Mouse (Mus musculus) left cerebral cortex, postnatal 25 days (tissue): Measurements from ENCODE around the gene Cd320. TPM values are rescaled to one million over a fixed set of nuclear protein-coding genes. Genes with fewer than 3 reads are reported as not detected.
"Not testable (repeated sequence)": the region's sequence is repeated elsewhere in the genome, so short reads cannot be mapped to it uniquely, and the experiment has no call there.

Experiments used
- DNase-seq, 2 experiments: peaks; one replicate each; pipeline ENCODE4 v3.0.0; 2022; ENCODE audit warnings: low spot score in 2 of 2, mixed read lengths in 1 of 2
- intact Hi-C: fragments of 180-260 bp; cut with DNase I; formaldehyde crosslinking; loops from one replicate; pipeline ENCODE4 v1.15.1; 2025
- total RNA-seq, 2 experiments: library from RNA; stranded (reverse); gene quantifications; 2 replicates each; pipeline ENCODE4 v1.2.3; 2021

Cd320 gene
- total RNA-seq, 2 experiments from 2014 or later: 28.1 to 28.3 TPM

DNA sequence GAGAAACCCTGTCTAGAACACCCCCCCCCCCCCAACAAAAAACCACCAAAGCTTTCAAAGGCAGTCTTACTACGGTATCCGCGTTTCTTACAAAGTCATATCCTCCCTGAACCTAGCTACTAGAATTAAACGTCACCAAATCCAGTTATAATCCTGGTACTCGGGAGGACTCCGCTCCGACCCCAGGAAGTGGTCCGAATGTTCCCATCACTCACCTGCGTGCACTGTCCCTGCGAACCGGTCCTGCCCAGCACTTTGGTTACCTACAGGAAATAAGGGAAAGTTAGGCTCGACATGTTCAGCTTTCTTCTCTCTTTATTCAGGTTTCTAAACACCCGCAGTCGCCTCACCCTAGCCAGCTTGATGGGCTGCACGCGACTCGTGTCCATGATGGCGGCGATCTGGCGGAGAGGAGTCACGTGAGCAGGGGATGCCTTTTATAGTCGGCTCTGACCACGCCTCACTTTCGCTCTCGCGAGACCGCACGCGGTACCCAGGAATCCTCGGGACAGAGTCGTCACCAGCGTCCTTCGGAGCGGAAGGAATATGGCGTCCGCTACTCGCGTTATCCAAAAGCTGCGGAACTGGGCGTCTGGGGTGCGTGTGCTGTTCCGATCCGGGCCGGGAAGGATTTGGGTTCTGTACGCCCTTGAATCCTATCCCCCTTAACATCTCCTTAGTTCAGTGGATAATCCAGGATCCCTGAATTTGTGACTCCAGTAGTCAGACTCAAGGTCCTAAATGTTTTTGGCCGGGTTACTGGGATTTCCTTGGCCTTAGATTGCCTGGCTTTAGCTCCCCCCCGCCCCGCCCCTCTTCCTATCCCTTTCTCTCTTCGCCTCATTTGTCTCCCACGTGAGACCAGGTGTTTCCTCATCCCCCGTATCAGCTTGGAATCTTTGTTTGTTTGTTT lies 18.6 kb upstream of the Cd320 start, which contains the start of the genes Rps28 and Ndufa7:
TSS of gene Rps28 (minus strand) at position 479 of the 913 bp plus-strand sequence.
TSS of gene Ndufa7 (plus strand) at position 489 of the 913 bp plus-strand sequence.
- intact Hi-C loops: no loop called here
- DNase-seq: peak; percentile 99

DNA sequence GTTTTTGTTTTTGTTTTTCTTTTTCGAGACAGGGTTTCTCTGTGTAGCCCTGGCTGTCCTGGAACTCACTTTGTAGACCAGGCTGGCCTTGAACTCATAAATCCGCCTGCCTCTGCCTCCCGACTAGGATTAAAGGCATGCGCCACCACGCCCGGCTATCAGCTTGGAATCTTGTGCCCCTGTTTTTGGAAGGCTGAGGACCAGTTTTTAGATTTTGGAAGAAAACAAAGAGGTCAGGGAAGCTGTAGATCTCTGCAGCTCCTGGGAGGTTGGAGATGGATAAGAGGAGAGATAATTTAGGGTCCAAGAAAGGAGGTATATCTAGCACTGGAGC lies 17.9 kb upstream of the Cd320 start:
- intact Hi-C loops, DNase-seq: not testable (repeated sequence)

DNA sequence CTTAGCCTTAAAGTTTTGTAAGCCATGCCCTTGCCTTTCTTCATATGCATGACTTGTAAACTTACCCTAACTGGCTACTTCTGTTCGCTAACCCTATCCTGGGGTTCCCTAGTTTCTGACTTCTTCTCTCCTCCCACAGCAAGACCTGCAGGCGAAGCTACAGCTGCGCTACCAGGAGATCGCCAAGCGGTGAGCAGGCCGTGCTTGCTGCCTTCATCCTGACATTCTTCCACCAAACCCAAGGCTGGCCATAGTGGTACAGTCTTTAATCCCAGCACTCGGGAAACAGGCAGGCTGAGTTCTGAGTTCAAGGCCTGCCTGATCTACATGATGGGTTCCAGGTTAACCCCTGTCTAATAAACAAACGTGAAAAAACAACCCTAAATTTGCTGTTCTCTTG lies 17.4 kb upstream of the Cd320 start:
- intact Hi-C loops: no loop called here
- no peak for DNase-seq

DNA sequence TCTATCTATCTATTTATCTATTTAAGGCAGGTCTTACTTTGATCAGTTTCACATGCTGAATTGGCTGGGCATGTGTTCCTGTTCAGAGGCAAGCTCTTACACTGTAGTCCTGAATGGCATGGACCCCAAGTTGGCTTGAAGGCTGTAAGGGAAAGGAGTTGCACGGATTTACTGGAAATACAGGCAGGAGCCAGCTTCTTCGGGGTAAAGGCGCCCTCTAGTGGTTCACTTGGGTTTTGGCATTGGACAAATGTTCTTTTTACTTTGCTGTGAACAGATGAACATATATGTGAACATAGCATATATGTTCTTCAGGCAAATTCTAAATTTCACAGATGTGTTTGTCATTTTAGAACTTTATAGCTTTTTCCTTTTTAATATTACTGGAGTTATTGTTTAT lies 16.0 kb upstream of the Cd320 start:
- intact Hi-C loops: no loop called here
- DNase-seq: peak; percentile 71 to 81

DNA sequence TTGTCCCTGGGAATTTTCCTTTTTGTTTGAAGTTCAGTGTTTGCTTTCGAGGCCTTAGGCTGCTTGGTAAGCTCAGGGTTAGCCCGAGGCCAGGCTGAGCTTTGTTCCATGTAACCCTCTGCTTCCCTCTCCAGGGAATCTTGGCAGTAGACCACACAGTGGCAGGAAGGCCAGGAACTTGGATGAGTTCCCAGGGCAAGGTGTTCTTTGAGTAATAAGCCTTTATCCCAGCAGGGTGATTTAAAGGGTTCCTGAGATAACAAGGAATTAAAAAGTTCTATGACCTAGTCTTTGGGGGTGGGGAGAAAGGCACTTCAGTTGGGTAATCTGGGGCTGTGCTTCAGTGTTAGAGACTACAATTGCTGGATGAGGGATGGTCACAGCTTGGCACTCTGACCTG lies 14.0 kb upstream of the Cd320 start:
- intact Hi-C loops: no loop called here
- DNase-seq: no peak

DNA sequence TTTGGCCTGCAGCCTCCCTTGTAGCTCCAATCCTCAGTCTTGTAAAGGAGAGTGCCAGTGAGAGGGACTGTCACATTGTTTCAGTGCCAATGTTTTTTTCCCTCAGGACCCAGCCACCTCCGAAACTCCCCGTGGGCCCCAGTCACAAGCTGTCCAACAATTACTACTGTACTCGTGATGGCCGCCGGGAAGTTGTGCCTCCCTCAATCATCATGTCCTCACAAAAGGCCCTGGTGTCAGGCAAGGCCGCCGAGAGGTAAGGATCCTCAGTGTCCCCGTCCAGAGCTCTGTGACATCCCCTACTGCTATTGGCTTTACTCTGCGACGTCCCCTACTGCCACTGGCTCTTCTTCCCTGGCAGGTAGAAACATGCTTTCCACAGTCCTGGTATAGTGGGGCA lies 13.3 kb upstream of the Cd320 start:
- intact Hi-C loops: no loop called here

DNA sequence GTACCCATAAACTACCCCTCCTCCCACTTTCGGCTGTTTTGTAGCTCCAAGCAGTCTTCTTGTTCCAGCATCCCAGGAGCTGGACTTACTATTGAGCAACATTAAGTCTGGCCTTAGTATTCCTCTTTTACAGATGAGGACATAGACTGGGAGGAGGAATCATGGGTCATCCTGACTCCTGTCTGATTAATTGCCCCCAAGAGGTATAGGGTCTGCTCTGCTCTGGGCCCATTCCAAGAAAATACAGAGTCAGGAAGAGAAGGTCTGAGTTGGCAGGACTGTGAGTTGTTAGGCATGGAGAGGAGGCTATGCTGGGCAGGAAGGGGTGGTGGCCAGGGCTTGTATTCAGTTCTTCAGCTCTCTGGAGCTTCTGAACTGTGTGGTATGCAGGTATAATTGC lies 1.3 kb downstream of the Cd320 start:
- no peak for DNase-seq
- intact Hi-C loops: no loop called here

More for the DNA sequence above, 13.3 kb upstream of the Cd320 start:
- DNase-seq: no peak

DNA sequence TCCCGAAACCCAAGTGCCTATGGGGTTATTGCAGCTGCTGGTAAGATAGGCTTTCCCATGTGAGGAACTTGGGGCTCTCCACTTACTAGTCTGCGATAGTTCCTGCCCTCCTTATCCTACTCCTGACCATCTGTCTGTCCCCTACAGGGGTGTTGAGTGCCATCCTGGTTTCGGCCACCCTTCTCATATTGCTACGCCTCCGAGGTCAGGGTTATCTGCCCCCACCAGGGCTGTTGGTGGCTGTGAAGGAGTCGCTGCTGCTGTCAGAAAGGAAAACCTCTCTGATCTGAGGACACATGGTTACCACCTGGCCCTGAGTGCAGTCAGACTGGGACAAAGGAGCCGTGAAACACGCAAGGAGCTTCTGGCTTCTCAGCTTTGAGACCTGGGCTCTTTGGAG lies 5.2 kb downstream of the Cd320 start:
- intact Hi-C loops: no loop called here
- DNase-seq: no peak

DNA sequence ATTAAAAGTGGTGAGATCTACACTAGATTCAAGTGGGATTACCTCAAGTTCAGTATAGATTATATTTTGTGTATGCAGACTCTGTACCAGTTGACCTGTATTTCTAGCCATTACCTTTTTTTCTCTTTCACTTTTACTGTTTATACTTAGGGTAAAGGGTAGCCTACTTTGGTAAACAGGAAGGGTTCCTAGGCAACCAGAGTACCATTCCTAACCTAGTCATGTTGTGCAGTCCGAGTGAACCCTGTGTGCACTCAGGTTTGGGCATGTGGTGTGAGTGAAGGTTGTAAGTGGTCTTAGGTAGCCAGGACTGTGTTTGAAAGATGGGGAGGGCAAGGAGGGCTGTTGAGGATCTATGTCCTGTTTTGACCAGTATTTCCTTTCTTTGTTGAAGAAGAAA lies 8.4 kb downstream of the Cd320 start:
- DNase-seq: no peak
- intact Hi-C loops: no loop called here

DNA sequence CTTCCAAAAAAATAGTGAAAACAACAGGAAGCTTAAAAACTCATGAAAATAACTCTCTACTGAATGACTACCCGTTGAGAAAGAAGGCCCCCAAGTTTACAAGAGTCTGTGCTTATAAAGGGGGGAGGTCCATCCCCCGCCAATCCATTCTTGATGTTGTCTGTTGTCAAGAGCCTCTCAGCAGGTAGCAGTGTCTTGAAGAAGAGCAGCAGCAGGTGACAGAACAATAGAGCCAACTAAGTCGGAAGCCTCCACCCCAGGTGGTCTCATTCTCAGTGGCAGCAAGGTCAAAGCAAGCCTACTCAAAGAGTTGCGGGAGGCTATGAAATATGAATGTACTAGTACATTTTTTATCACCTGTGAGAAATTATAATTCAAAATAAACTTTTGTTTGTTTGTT lies 14.9 kb downstream of the Cd320 start:
- intact Hi-C loops: no loop called here
- no peak for DNase-seq

DNA sequence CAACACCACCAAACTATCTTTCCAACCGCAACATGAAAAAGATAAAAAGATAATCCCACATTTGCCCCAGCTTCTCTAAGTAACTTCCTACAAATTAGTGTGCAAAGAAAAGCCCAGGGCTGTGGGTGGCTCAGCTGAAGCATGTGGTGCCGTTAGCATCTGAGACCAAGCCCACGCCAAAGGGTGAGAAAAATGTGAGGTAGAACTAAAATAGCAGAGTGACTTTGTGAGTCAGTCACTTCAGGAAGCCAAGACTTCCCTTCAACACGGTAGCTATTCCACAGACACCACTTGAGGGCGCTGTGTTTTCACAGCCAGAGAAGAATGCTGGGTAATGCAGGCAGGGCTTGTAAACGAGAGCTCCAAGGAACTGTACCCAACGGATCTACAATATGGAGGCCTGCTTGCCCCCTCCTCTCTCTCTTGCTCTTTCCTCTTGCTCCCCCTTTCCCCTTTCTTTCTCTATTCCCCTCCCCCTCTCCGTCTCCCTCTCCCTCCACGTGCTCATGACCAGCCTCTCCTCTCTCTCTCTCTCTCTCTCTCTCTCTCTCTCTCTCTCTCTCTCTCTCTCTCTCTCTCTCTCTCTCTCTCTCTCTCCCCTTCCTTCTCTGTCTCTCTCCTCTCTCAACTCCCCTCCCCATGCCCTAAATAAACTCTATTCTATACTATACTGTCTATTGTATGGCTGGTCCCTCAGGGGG lies 22.6 kb downstream of the Cd320 start:
- intact Hi-C loops: no loop called here
- peak; percentile 83 to 98 for DNase-seq

DNA sequence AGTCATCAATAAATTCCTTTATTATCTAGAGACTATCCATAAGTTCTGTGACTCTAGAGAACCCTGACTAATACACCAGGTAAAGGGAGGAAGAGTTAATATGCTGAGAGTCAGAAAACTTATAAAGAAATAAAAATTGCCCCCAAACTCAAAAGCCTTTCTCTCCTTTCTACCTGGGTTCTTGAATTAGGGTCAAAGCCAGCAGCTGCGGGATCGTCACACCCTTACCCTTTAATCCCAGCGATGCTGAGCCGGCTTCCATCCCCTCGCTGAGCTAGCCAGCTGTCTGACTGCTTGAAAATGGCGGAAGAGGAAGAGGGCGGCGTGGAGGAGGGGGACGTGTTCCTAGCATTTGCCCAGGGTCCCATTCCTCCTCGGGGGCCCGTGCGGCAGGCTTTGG lies 30.6 kb downstream of the Cd320 start, which contains the start of gene Gm7029:
TSS of gene Gm7029 (plus strand) at position 301 of the 400 bp plus-strand sequence.
- DNase-seq, intact Hi-C loops: not testable (repeated sequence)

DNA sequence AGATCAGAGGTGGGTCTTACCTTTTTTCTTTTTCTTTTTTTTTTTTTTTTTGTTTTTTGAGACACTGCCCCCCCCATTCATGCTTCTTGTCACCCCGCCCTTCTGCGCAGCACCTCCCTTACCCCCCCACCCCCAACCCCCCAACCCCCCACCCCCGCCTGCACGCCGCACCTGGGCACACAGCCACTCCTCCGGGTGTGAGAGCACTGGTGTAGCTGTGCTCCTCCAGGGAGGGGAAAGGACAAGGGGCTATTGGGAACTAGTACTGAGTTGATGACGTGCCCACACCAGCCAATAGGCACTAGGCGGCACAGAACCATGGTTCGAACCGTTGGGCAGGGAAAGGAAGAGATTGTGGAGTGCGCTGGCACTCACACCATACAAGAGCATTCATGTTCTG lies 31.5 kb downstream of the Cd320 start:
- intact Hi-C loops: no loop called here

DNA sequence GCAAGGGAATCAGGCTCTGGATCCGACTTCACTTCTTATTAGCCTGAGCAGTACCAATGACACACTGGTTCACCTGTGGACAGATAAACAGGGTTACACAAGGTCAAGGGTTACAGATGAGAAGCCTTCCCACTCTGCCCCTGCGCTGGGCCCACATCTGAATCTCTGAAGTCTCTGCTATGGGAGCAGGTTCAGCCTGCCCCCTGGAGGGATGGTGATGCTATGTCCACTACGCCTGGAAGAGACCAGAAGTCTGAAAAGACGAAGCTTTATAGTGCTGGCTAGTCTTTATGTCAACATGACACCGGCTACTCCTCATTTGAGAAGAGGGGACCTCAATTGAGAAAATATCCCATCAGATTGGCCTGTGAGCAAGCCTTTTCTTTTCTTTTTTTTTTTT lies 32.9 kb downstream of the Cd320 start:
- intact Hi-C loops, DNase-seq: not testable (repeated sequence)

More for the DNA sequence above, 31.5 kb downstream of the Cd320 start:
- no peak for DNase-seq

DNA sequence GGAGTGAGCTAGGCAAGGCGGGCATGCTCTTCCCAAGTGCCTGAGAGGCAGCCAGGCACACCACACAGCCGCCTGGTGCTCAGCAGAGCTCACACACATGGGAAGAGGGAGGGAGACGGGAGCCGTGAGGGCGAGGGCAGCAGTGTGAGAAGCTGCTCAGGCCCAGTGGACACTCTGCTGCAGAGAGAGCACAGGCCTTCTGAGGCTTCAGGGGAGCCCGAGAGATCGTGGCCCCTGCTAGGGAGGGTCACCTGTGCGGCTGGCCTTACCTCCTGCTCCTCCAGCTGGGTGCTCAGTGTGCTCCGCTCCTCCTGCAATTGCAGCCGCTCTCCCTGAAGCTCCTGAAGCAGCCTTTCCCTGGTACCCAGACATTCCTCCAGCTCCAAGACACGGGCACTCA lies 41.4 kb downstream of the Cd320 start:
- DNase-seq, intact Hi-C loops: not testable (repeated sequence)

DNA sequence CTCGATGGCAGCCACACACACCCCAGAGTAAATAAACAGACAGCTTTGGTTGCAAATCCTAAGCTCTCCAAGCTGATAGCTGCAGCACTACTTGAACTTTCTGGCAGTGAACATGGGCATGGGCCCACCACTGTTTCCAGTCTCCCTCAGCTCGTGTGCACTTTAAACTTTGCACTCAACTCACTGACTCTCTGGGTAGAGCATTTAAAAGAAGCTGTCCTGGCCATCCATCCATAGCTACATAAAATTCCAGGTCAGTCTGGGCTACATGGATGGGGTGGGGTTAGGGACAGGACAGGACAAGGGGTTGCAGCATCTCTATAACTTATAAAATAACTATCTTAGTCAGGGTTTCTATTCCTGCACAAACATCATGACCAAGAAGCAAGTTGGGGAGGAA lies 44.9 kb downstream of the Cd320 start:
- DNase-seq, intact Hi-C loops: not testable (repeated sequence)

DNA sequence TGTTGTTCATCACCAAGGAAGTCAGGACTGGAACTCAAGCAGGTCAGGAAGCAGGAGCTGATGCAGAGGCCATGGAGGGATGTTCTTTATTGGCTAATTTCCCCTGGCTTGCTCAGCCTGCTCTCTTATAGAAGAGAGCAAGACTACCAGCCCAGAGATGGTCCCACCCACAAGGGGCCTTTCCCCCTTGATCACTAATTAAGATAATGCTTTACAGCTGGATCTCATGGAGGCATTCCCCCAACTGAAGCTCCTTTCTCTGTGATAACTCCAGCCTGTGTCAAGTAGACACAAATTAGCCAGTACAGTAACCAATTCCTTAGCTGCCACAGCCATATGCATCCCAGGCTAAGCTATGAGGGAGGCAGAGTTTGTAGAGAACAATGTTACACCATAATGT lies 45.3 kb downstream of the Cd320 start:
- intact Hi-C loops, DNase-seq: not testable (repeated sequence)

DNA sequence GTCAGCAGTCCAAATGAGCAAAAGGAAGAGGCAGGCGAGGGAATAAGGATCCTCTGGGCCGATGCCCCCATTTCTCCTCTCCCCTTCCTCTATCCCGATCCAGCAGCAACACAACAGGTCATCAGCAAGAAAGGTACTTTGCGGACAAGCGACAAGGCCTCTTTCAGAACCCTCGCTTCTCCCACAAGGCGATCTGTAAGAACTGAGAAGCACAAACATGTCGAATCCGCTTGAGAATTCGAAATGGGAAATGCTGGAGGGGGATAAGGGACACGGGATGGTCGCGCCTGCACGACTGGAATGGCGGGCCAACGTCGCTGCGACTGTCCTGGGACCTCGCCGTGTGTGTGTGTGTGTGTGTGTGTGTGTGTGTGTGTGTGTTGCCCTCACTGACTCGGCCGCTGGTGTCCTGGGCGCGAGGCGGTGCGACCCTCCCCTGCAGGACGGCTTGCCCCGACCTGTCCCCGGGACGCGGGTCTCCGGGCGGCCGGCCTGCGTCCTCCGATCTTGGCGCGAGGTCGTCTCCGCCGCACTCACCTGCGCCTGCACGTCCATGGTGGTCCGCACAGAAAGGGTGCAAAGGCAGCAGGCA lies 47.1 kb downstream of the Cd320 start:
- DNase-seq, intact Hi-C loops: not testable (repeated sequence)

DNA sequence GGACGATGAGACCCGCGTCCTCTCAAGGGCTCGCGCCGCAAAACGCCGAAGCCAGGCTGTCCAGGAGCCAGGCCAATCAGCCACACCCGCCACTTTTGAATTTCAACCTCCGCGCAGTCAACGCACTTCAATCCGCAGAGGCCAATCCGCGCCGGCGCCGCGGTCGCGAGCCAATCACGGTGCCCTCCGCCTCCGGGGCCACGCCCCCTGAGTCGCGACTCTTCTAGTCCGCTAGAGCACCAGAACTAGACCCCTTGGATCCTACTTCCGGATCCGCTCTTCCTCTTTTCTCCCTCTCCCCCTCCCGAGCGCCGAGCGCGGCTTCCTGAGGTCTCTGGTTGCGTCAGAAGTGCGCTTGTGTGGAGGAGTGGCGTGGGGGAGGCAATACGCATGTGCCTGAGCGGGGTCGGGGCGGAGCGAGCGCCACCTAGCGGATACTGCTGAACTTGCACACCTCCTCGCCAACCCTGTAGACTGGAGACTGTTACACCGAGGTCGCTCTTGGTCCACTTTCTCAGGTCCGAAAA lies 47.7 kb downstream of the Cd320 start, which contains the start of gene Kifc1:
TSS of gene Kifc1 (minus strand) at position 129 of the 527 bp plus-strand sequence.
- intact Hi-C loops: no loop called here
- DNase-seq: peak; percentile 99 to 100

DNA sequence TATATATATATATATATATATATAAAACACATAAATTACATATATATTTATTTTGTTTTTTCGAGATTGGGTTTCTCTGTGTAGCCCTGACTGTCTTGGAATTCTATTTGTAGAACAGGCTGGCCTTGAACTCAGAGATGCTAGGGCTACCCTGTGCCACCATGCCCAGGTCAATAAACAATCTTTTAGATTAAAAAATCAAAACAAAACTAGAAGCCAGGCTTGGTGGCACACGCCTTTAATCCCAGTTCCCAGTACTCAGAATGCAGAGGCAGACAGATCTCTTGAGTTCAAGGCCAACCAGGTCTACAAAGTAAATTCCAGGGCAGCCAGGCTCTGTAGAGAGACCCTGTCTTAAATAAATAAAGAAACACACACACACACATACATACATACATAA lies 48.5 kb downstream of the Cd320 start:
- intact Hi-C loops: no loop called here
- no peak for DNase-seq
